Mouse (Mus musculus): ENCODE measurements at regions not wholly inside any gene's neighbourhood (a gene's known extent, or its start where the extent isn't known, plus 50 kb on each side); places are given as distances from the start of the nearest gene placed in this dataset.

GRCm38 (mm10) chr17:22739581-22740178 is 127.3 kb downstream of the Zfp945 start:
- TF ChIP-seq CTCF (IDR thresholded peaks at IDR 0.05; ENCODE audit: control insufficient read depth, insufficient read depth, insufficient read length) (no peak), MYOD1 (IDR thresholded peaks at IDR 0.05; ENCODE audit: control insufficient read depth, insufficient read length, low read depth) (no peak), USF1 (IDR thresholded peaks at IDR 0.05; ENCODE audit: low read depth) (no peak), CEBPB (IDR thresholded peaks at IDR 0.05; ENCODE audit: low read depth) (no peak)
